Mouse (Mus musculus) liver, embryonic 16.5 days (tissue): ENCODE results near the gene Zfp143. TPM values are rescaled to one million over a fixed set of nuclear protein-coding genes. Genes with fewer than 3 reads are reported as not detected.

ENCODE experiments used
- ATAC-seq: fragments of 200-750 bp; cut with Nextera tagmentation; 2 replicates; pipeline ENCODE4 v1.8.0; 2017; ENCODE audit warnings: low read depth, mild to moderate bottlenecking, moderate number of reproducible peaks, moderate library complexity
- H3K27ac ChIP-seq: fragments of 300-500 bp; sonication (generic); 2 replicates; pipeline ENCODE4 v1.5.1; 2014; ENCODE audit warnings: mild to moderate bottlenecking, low read length
- H3K27me3 ChIP-seq: fragments of 300-500 bp; sonication (generic); 2 replicates; pipeline ENCODE4 v1.6.1; 2014; ENCODE audit warnings: low read depth, low read length, mixed read lengths; ENCODE audit not compliant: control insufficient read depth, insufficient read depth
- H3K36me3 ChIP-seq: fragments of 300-500 bp; sonication (generic); 2 replicates; pipeline ENCODE4 v1.6.1; 2014; ENCODE audit warnings: mild to moderate bottlenecking; ENCODE audit not compliant: control insufficient read depth, insufficient read depth
- H3K4me1 ChIP-seq: fragments of 300-500 bp; sonication (generic); 2 replicates; pipeline ENCODE4 v1.6.1; 2014; ENCODE audit warnings: low read depth, low read length, mixed read lengths; ENCODE audit not compliant: control insufficient read depth
- H3K4me2 ChIP-seq: fragments of 300-500 bp; sonication (generic); 2 replicates; pipeline ENCODE4 v1.6.1; 2014; ENCODE audit warnings: low read depth, low read length, mixed read lengths
- H3K4me3 ChIP-seq: fragments of 300-500 bp; sonication (generic); 2 replicates; pipeline ENCODE4 v1.5.1; 2014; ENCODE audit warnings: low read depth, mild to moderate bottlenecking, low read length
- H3K9ac ChIP-seq: fragments of 300-500 bp; sonication (generic); 2 replicates; pipeline ENCODE4 v1.6.1; 2014; ENCODE audit warnings: low read depth, low read length
- H3K9me3 ChIP-seq: fragments of 300-500 bp; sonication (generic); replicated peaks from 2 replicates; pipeline ENCODE4 v1.6.1; 2016; ENCODE audit warnings: low read length; ENCODE audit not compliant: control insufficient read depth
- WGBS: fragments of 180-500 bp; shearing (Covaris S2); extraction: QIAGEN DNeasy Blood & Tissue Kit; methylation state at CpG from one replicate; pipeline ENCODE4 v1.1.7; 2014; ENCODE audit not compliant: insufficient replicate concordance; 5-methylcytosine and 5-hydroxymethylcytosine counted together
- polyA plus RNA-seq: library from polyadenylated mRNA; unstranded; fragments of >200 nt; fragmentation: Nextera tagmentation; extraction: Ambion mirVana; gene quantifications from 2 replicates; pipeline ENCODE4 v1.2.1, GENCODE M21; 2015

Gene Zfp143
- polyA plus RNA-seq, 1 experiment from 2014 or later: 9.4 TPM

- Histone ChIP-seq H3K4me1 (no peaks in the 10 kb centered on the region; the same call in 1 of the 2 replicates), H3K9ac (no peak overlapping the region), H3K27ac (no peak overlapping the region), H3K4me2 (no peak overlapping the region), H3K27me3 (no peaks in the 10 kb centered on the region), H3K9me3 (no peaks in the 10 kb centered on the region), H3K4me3 (no peak overlapping the region), H3K36me3 (peaks cover 68% of the 10 kb centered on the region)
- ATAC-seq: no peak
- WGBS: 62% methylated on average over 13 of the region's 13 CpGs
These were observed 22.6 kb downstream of the Zfp143 start for GRCm38 (mm10) chr7:110083386-110084165.

GRCm38 (mm10) chr7:110085217-110085616 is 24.2 kb downstream of the Zfp143 start:
- ATAC-seq: no peak

GRCm38 (mm10) chr7:110087914-110088313 is 26.9 kb downstream of the Zfp143 start:
- 67% methylated on average over 4 of the region's 4 CpGs for WGBS
- Histone ChIP-seq H3K4me1 (no peaks in the 10 kb centered on the region; the same call in 1 of the 2 replicates), H3K4me2 (no peak overlapping the region), H3K9ac (no peak overlapping the region), H3K27me3 (no peaks in the 10 kb centered on the region), H3K9me3 (no peaks in the 10 kb centered on the region), H3K36me3 (peaks cover 43% of the 10 kb centered on the region), H3K4me3 (no peak overlapping the region), H3K27ac (peak overlapping the region; percentile 51)
- ATAC-seq: peak; percentile 87

More at GRCm38 (mm10) chr7:110085217-110085616, 24.2 kb downstream of the Zfp143 start:
- no peak overlapping the region for H3K27ac ChIP-seq
- peaks cover 55% of the 10 kb centered on the region for H3K36me3 ChIP-seq
- no peak overlapping the region for H3K4me2 ChIP-seq
- H3K4me3 ChIP-seq: no peak overlapping the region
- no peaks in the 10 kb centered on the region; the same call in 1 of the 2 replicates for H3K4me1 ChIP-seq
- no peak overlapping the region for H3K9ac ChIP-seq
- H3K27me3 ChIP-seq: no peaks in the 10 kb centered on the region
- no peaks in the 10 kb centered on the region for H3K9me3 ChIP-seq

GRCm38 (mm10) chr7:110091670-110092069 is 30.7 kb downstream of the Zfp143 start:
- Histone ChIP-seq H3K4me1 (peaks cover 2% of the 10 kb centered on the region), H3K4me2 (no peak overlapping the region), H3K27ac (no peak overlapping the region), H3K27me3 (no peaks in the 10 kb centered on the region), H3K9me3 (no peaks in the 10 kb centered on the region), H3K36me3 (peaks cover 42% of the 10 kb centered on the region), H3K9ac (no peak overlapping the region), H3K4me3 (no peak overlapping the region)
- WGBS: 79% methylated on average over 7 of the region's 7 CpGs
- ATAC-seq: no peak

- H3K27ac ChIP-seq: no peak overlapping the region
- H3K4me2 ChIP-seq: no peak overlapping the region
- H3K9ac ChIP-seq: no peak overlapping the region
- peaks cover 30% of the 10 kb centered on the region for H3K36me3 ChIP-seq
- no peaks in the 10 kb centered on the region for H3K9me3 ChIP-seq
- H3K27me3 ChIP-seq: no peaks in the 10 kb centered on the region
- 33% methylated on average over 4 of the region's 4 CpGs for whole genome bisulfite sequencing
- H3K4me1 ChIP-seq: peaks cover 2% of the 10 kb centered on the region; the same call in 1 of the 2 replicates
- H3K4me3 ChIP-seq: no peak overlapping the region
- peak; percentile 46; the same call in 1 of the 2 replicates for ATAC-seq
These were observed 35.3 kb downstream of the Zfp143 start for GRCm38 (mm10) chr7:110096332-110096731.

GRCm38 (mm10) chr7:110097106-110097793 is 36.2 kb downstream of the Zfp143 start:
- Histone ChIP-seq H3K4me1 (peaks cover 2% of the 10 kb centered on the region; the same call in 1 of the 2 replicates), H3K9me3 (no peaks in the 10 kb centered on the region), H3K36me3 (peaks cover 24% of the 10 kb centered on the region), H3K9ac (no peak overlapping the region), H3K27ac (peak overlapping the region; percentile 21; the same call in 1 of the 2 replicates), H3K4me3 (no peak overlapping the region), H3K4me2 (0 out of 2 replicates have a peak overlapping the region, but pooled peaks have one; percentile 4), H3K27me3 (no peaks in the 10 kb centered on the region)
- ATAC-seq: peak; percentile 63
- 51% methylated on average over 7 of the region's 7 CpGs for whole genome bisulfite sequencing

GRCm38 (mm10) chr7:110100854-110101253 is 39.8 kb downstream of the Zfp143 start:
- WGBS: 52% methylated on average over 6 of the region's 6 CpGs
- Histone ChIP-seq H3K9me3 (no peaks in the 10 kb centered on the region), H3K27ac (no peak overlapping the region), H3K9ac (no peak overlapping the region), H3K4me3 (no peak overlapping the region), H3K4me2 (no peak overlapping the region), H3K4me1 (peaks cover 2% of the 10 kb centered on the region; the same call in 1 of the 2 replicates), H3K36me3 (no peaks in the 10 kb centered on the region; the same call in 1 of the 2 replicates), H3K27me3 (no peaks in the 10 kb centered on the region)
- ATAC-seq: no peak

GRCm38 (mm10) chr7:110101266-110101665 is 40.2 kb downstream of the Zfp143 start:
- H3K4me1 ChIP-seq: peaks cover 1% of the 10 kb centered on the region; the same call in 1 of the 2 replicates
- ATAC-seq: no peak
- H3K4me2 ChIP-seq: no peak overlapping the region
- no peaks in the 10 kb centered on the region for H3K9me3 ChIP-seq
- H3K36me3 ChIP-seq: no peaks in the 10 kb centered on the region
- H3K9ac ChIP-seq: no peak overlapping the region
- WGBS: 67% methylated on average over 5 of the region's 5 CpGs
- no peak overlapping the region for H3K27ac ChIP-seq
- H3K27me3 ChIP-seq: no peaks in the 10 kb centered on the region
- no peak overlapping the region for H3K4me3 ChIP-seq

- H3K9ac ChIP-seq: no peak overlapping the region
- no peak overlapping the region for H3K4me3 ChIP-seq
- H3K9me3 ChIP-seq: no peaks in the 10 kb centered on the region
- 64% methylated on average over 5 of the region's 5 CpGs for WGBS
- no peaks in the 10 kb centered on the region for H3K36me3 ChIP-seq
- no peaks in the 10 kb centered on the region for H3K27me3 ChIP-seq
- H3K27ac ChIP-seq: no peak overlapping the region
- peaks cover 11% of the 10 kb centered on the region for H3K4me1 ChIP-seq
- ATAC-seq: no peak
- H3K4me2 ChIP-seq: no peak overlapping the region
These were observed 44.0 kb downstream of the Zfp143 start for GRCm38 (mm10) chr7:110105041-110105440.
